Mouse (Mus musculus) CD8-positive naive resting alpha-beta T cell, adult 57 days (primary cell): ENCODE measurements around the gene Gm17268. TPM values are rescaled to one million over a fixed set of nuclear protein-coding genes. Genes with fewer than 3 reads are reported as not detected.

Experiments used
- total RNA-seq: library from RNA; stranded (reverse); gene quantifications from one replicate; pipeline ENCODE4 v1.2.4, GENCODE M21; 2023

Gm17268 gene
- not detected for total RNA-seq

GRCm38 (mm10) chr11:82038535-82038934, at the start of gene Gm17268:
TSS of gene Gm17268 (minus strand) at chr11:82038562.

GRCm38 (mm10) chr11:82057646-82058045, 19.3 kb upstream of the Gm17268 start, which contains the start of gene Ccl11:
TSS of gene Ccl11 (plus strand) at chr11:82057823.

GRCm38 (mm10) chr11:82045471-82045870, 7.1 kb upstream of the Gm17268 start, which contains the start of gene Ccl7:
TSS of gene Ccl7 (plus strand) at chr11:82045712.

GRCm38 (mm10) chr11:82035356-82035755, 3.0 kb downstream of the Gm17268 start, which contains the start of gene Ccl2:
TSS of gene Ccl2 (plus strand) at chr11:82035571.

Other genes with a start within 250 kb of the Gm17268 start
- gene 5530401A14Rik, start 177.9 kb downstream of the Gm17268 start, total RNA-seq = not detected
- gene Asic2, start 70.1 kb downstream of the Gm17268 start, total RNA-seq = not detected
- not detected for gene Ccl2, start 3.0 kb downstream of the Gm17268 start, total RNA-seq
- gene Ccl7, start 7.2 kb upstream of the Gm17268 start, total RNA-seq = not detected
- not detected for gene Ccl11, start 19.3 kb upstream of the Gm17268 start, total RNA-seq
- not detected for gene Ccl12, start 63.3 kb upstream of the Gm17268 start, total RNA-seq
- not detected for gene Ccl8, start 76.6 kb upstream of the Gm17268 start, total RNA-seq